Mouse (Mus musculus) small intestine, adult 10 weeks (tissue): ENCODE results near the gene Sigirr. TPM values are rescaled to one million over a fixed set of nuclear protein-coding genes. Genes with fewer than 3 reads are reported as not detected.

Source experiments
- polyA plus RNA-seq: library from polyadenylated mRNA; stranded (reverse); fragments of 350-450 nt; fragmentation: Illumina TruSeq; extraction: RNeasy Lipid Tissue Mini Kit (QIAGEN cat#74804); gene quantifications from one replicate; pipeline ENCODE4 v1.2.3, GENCODE M21; 2014; ENCODE audit warnings: low replicate concordance

Gene Sigirr
- polyA plus RNA-seq, result 1.6 TPM

DNA sequence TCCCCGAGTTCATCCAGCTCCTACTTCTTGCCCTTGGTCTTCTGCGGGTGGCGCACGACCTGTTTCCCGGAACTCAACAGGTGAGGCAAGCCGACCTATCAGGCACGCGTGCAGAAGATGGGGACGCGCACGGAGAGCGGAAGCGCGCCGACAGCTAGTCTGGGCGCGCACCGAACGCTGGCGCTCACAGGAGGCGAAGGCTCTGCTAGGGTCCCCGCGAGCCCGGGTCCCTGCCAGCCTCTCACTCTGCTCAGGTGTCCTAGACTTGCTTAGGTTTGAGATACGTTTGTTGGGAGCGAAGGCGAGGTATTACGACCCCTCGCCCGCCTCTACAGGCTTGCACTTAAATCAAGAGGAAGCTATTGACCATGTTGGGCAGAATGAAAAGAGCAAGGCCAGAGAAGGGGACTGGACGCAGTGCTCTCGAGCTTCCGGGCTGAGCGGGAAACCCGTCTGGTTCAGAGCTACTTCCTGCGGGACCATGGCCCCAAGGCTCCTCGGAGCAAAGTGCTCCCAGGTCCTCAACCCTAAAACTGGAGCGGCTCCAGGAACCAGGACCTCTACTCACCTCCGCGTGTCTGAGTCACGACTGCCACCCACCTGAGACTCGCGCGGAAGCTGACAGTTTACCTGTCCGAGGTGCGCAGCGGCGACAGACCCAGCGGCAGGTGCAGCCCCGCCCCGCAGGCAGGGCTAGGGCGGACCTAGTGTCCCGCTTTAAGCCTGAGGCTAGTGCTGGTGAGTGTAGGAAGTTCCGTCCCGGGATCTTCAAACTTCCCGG, at the start of gene Sigirr:
Gene Sigirr (minus strand): TSS at position 662 of the 781 bp plus-strand sequence.

GRCm38 (mm10) chr7:141122245-141122644, 21.9 kb upstream of the Sigirr start, which contains the start of gene Ptdss2:
Gene Ptdss2, plus strand, starts transcription at chr7:141122382.

DNA sequence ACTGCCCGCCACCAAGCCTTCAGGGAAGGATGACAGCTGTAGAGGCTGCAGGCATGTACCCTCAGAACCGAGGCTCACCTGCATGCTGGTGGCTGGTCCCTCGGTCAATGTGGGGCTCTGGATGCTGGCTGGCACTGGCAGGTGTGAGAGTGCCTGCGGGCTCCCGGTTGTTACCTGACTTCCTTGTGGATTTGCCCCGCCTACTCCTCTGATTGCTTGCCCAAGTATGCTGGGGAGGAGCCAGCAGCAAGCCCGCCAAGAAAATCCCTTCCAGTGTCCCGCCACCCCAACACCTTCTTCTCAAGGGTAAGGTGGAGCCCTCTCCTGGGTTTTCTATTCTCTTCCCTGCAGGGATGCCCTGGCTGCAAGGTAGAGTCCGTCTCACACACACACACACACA, 17.3 kb upstream of the Sigirr start, which contains the start of gene Ano9:
Gene Ano9 (minus strand): TSS at position 171 of the 400 bp plus-strand sequence.

GRCm38 (mm10) chr7:141077841-141078240, 22.5 kb downstream of the Sigirr start, which contains the start of gene Pkp3:
Gene Pkp3, plus strand, starts transcription at chr7:141078218.

GRCm38 (mm10) chr7:141060426-141061242, 39.7 kb downstream of the Sigirr start, which contains the start of gene B4galnt4:
Gene B4galnt4, plus strand, starts transcription at chr7:141061104.

Other genes starting within 250 kb of the Sigirr start
- not detected for gene Gm45785, start 244.2 kb downstream of the Sigirr start, polyA plus RNA-seq
- gene Ric8a, start 243.6 kb downstream of the Sigirr start, polyA plus RNA-seq, result 3.7 TPM
- gene Bet1l, start 243.0 kb downstream of the Sigirr start, polyA plus RNA-seq, result 0.78 TPM
- gene Psmd13, start 218.6 kb downstream of the Sigirr start, polyA plus RNA-seq, result 132 TPM
- gene Sirt3, start 218.3 kb downstream of the Sigirr start, polyA plus RNA-seq, result 3.8 TPM
- not detected for gene Cox8b, start 200.1 kb downstream of the Sigirr start, polyA plus RNA-seq
- 23.8 TPM for gene Nlrp6, start 179.7 kb downstream of the Sigirr start, polyA plus RNA-seq
- 0.30 TPM for gene Pgghg, start 159.2 kb downstream of the Sigirr start, polyA plus RNA-seq
- gene Ifitm5, start 150.3 kb downstream of the Sigirr start, polyA plus RNA-seq, result not detected
- gene Gm45717, start 144.6 kb downstream of the Sigirr start, polyA plus RNA-seq, result not detected
- 37.5 TPM for gene Ifitm2, start 144.6 kb downstream of the Sigirr start, polyA plus RNA-seq
- gene Ifitm1, start 133.4 kb downstream of the Sigirr start, polyA plus RNA-seq, result 3.0 TPM
- 4.3 TPM for gene Ifitm3, start 89.8 kb downstream of the Sigirr start, polyA plus RNA-seq
- gene Ifitm6, start 82.6 kb downstream of the Sigirr start, polyA plus RNA-seq, result 5.2 TPM
- gene Gm17387, start 71.4 kb downstream of the Sigirr start, polyA plus RNA-seq, result not detected
- gene B4galnt4, start 39.5 kb downstream of the Sigirr start, polyA plus RNA-seq, result 0.45 TPM
- 0.74 TPM for gene Pkp3, start 22.4 kb downstream of the Sigirr start, polyA plus RNA-seq
- gene Ano9, start 17.2 kb upstream of the Sigirr start, polyA plus RNA-seq, result 145 TPM
- 11.3 TPM for gene Ptdss2, start 21.8 kb upstream of the Sigirr start, polyA plus RNA-seq
- 1.9 TPM for gene Rnh1, start 72.3 kb upstream of the Sigirr start, polyA plus RNA-seq
- gene Hras, start 93.4 kb upstream of the Sigirr start, polyA plus RNA-seq, result 2.0 TPM
- 0.56 TPM for gene Lrrc56, start 93.6 kb upstream of the Sigirr start, polyA plus RNA-seq
- 0.59 TPM for gene Lmntd2, start 113.5 kb upstream of the Sigirr start, polyA plus RNA-seq
- gene Rassf7, start 115.3 kb upstream of the Sigirr start, polyA plus RNA-seq, result 8.4 TPM
- 8.6 TPM for gene Phrf1, start 128.2 kb upstream of the Sigirr start, polyA plus RNA-seq
- gene Irf7, start 165.9 kb upstream of the Sigirr start, polyA plus RNA-seq, result 97.9 TPM
- 150 TPM for gene Cdhr5, start 176.2 kb upstream of the Sigirr start, polyA plus RNA-seq
- 1.2 TPM for gene Sct, start 178.6 kb upstream of the Sigirr start, polyA plus RNA-seq
- gene Drd4, start 191.4 kb upstream of the Sigirr start, polyA plus RNA-seq, result not detected
- gene Deaf1, start 227.1 kb upstream of the Sigirr start, polyA plus RNA-seq, result 0.85 TPM
- 16.0 TPM for gene Tmem80, start 227.2 kb upstream of the Sigirr start, polyA plus RNA-seq
- 11.5 TPM for gene Eps8l2, start 238.3 kb upstream of the Sigirr start, polyA plus RNA-seq